Mouse (Mus musculus): ENCODE results near the gene Cdt1. TPM values are rescaled to one million over a fixed set of nuclear protein-coding genes. Genes with fewer than 3 reads are reported as not detected.
"Not testable (repeated sequence)": the region's sequence is repeated elsewhere in the genome, so short reads cannot be mapped to it uniquely, and the experiment has no call there.

The Cdt1 gene
- polyA plus RNA-seq, 1 experiment = 11.7 TPM

- DNase-seq = no peak
- TF ChIP-seq POLR2A (IDR thresholded peaks at IDR 0.05; ENCODE audit: borderline replicate concordance, extremely low read depth, low read depth, low read length) (no peak), CTCF (IDR thresholded peaks at IDR 0.05; ENCODE audit: insufficient read depth, low read length) (no peak)
- H3K4me1 ChIP-seq (ENCODE audit: control insufficient read depth, insufficient read depth, low read length) = peaks cover 16% of the 10 kb centered on the region
- WGBS = 89% methylated on average over 17 of the region's 17 CpGs
- H3K4me3 ChIP-seq (replicated peaks; ENCODE audit: extremely low read depth, low read depth, low read length) = no peak overlapping the region
These were observed 4.0 kb downstream of the Cdt1 start for GRCm38 (mm10) chr8:122571750-122572267.

GRCm38 (mm10) chr8:122572751-122573150 is 4.9 kb downstream of the Cdt1 start:
- 87% methylated on average over 3 of the region's 3 CpGs for WGBS
- H3K4me3 ChIP-seq (replicated peaks; ENCODE audit: extremely low read depth, low read depth, low read length) = no peak overlapping the region
- H3K4me1 ChIP-seq (ENCODE audit: control insufficient read depth, insufficient read depth, low read length) = peaks cover 12% of the 10 kb centered on the region
- no peak for TF ChIP-seq CTCF (IDR thresholded peaks at IDR 0.05; ENCODE audit: insufficient read depth, low read length)
- TF ChIP-seq POLR2A (IDR thresholded peaks at IDR 0.05; ENCODE audit: borderline replicate concordance, extremely low read depth, low read depth, low read length) = no peak
- no peak for DNase-seq

GRCm38 (mm10) chr8:122573176-122573575 is 5.4 kb downstream of the Cdt1 start:
- H3K4me1 ChIP-seq (ENCODE audit: control insufficient read depth, insufficient read depth, low read length) = peaks cover 12% of the 10 kb centered on the region
- WGBS = 58% methylated on average over 4 of the region's 4 CpGs
- H3K4me3 ChIP-seq (replicated peaks; ENCODE audit: extremely low read depth, low read depth, low read length); DNase-seq: not testable (repeated sequence)

- WGBS = 69% methylated on average over 9 of the region's 9 CpGs
- TF ChIP-seq CTCF (IDR thresholded peaks at IDR 0.05; ENCODE audit: insufficient read depth, low read length) (no peak), POLR2A (IDR thresholded peaks at IDR 0.05; ENCODE audit: borderline replicate concordance, extremely low read depth, low read depth, low read length) (no peak)
- H3K4me1 ChIP-seq (ENCODE audit: control insufficient read depth, insufficient read depth, low read length) = peaks cover 12% of the 10 kb centered on the region
- H3K4me3 ChIP-seq (replicated peaks; ENCODE audit: extremely low read depth, low read depth, low read length) = no peak overlapping the region
- DNase-seq = no peak
These were observed 5.8 kb downstream of the Cdt1 start for GRCm38 (mm10) chr8:122573577-122573976.

GRCm38 (mm10) chr8:122574264-122574663 is 6.4 kb downstream of the Cdt1 start:
- TF ChIP-seq CTCF (IDR thresholded peaks at IDR 0.05; ENCODE audit: insufficient read depth, low read length) (no peak), POLR2A (IDR thresholded peaks at IDR 0.05; ENCODE audit: borderline replicate concordance, extremely low read depth, low read depth, low read length) (no peak)

DNA sequence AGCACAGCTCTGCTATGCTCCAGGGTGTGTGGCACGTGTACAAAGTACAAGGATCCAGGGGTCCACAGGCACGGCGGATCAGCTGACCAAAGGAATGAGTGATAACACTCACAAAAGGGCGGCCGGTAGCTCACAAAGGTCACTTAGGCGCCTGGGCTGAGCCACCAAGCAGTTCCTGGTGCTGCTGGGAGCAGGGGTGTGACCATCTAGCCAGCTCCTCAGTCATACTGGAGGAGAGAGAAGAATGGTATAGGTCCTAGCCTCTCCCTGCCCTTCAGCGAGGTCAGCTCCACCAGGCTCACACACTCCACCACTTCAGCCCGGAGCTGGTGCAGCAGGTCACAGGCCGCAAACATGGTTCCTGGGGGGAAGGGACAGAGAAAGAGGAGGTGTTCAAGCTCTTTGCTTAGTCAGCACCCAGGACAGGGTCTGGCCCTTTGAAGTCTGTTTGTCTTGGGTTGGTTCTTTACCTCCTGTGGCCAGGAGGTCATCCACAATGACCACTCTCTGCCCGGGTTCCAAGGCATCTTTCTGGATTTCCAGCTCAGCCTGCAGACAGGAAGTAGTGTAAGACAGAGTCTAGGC is 6.9 kb downstream of the Cdt1 start:
- no peak for TF ChIP-seq CTCF (IDR thresholded peaks at IDR 0.05; ENCODE audit: insufficient read depth, low read length)
- TF ChIP-seq POLR2A (IDR thresholded peaks at IDR 0.05; ENCODE audit: borderline replicate concordance, extremely low read depth, low read depth, low read length) = no peak
- peaks cover 8% of the 10 kb centered on the region for H3K4me1 ChIP-seq (ENCODE audit: control insufficient read depth, insufficient read depth, low read length)
- DNase-seq = no peak
- H3K4me3 ChIP-seq (replicated peaks; ENCODE audit: extremely low read depth, low read depth, low read length) = no peak overlapping the region
- WGBS = 55% methylated on average over 10 of the region's 10 CpGs

More at GRCm38 (mm10) chr8:122574264-122574663, 6.4 kb downstream of the Cdt1 start:
- DNase-seq = no peak
- WGBS = 54% methylated on average over 3 of the region's 3 CpGs
- peaks cover 8% of the 10 kb centered on the region for H3K4me1 ChIP-seq (ENCODE audit: control insufficient read depth, insufficient read depth, low read length)
- H3K4me3 ChIP-seq (replicated peaks; ENCODE audit: extremely low read depth, low read depth, low read length) = no peak overlapping the region

DNA sequence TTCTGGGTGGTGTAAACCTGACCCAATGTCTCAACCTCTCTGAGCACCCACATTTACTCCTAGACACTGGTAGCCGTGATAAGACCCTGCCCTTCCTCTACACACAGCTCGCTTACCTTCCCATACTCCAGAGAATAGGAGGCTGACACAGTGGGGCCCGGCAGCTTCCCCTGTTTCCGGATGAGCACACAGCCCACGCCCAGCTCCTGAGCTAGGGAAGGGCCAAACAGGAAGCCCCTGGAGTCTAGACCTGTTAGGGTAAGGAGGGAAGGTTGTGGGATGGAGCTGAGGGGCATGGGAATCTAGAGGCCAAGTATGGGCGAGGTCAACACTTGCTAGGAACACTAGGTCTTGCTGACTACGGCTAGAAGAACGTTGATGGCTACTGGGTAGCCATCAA is 7.5 kb downstream of the Cdt1 start:
- Histone ChIP-seq H3K4me1 (ENCODE audit: control insufficient read depth, insufficient read depth, low read length) (peaks cover 8% of the 10 kb centered on the region), H3K4me3 (replicated peaks; ENCODE audit: extremely low read depth, low read depth, low read length) (no peak overlapping the region)
- WGBS = 45% methylated on average over 8 of the region's 8 CpGs
- TF ChIP-seq POLR2A (IDR thresholded peaks at IDR 0.05; ENCODE audit: borderline replicate concordance, extremely low read depth, low read depth, low read length) = no peak
- TF ChIP-seq CTCF (IDR thresholded peaks at IDR 0.05; ENCODE audit: insufficient read depth, low read length) = no peak
- no peak for DNase-seq

- peak overlapping the region; percentile 77 for H3K4me3 ChIP-seq (replicated peaks; ENCODE audit: extremely low read depth, low read depth, low read length)
- TF ChIP-seq CTCF (IDR thresholded peaks at IDR 0.05; ENCODE audit: insufficient read depth, low read length) (no peak), POLR2A (IDR thresholded peaks at IDR 0.05; ENCODE audit: borderline replicate concordance, extremely low read depth, low read depth, low read length) (no peak)
- H3K4me1 ChIP-seq (ENCODE audit: control insufficient read depth, insufficient read depth, low read length) = peaks cover 8% of the 10 kb centered on the region
- 17% methylated on average over 21 of the region's 21 CpGs for WGBS
- DNase-seq = no peak
These were observed 8.2 kb downstream of the Cdt1 start for GRCm38 (mm10) chr8:122575735-122576647.

DNA sequence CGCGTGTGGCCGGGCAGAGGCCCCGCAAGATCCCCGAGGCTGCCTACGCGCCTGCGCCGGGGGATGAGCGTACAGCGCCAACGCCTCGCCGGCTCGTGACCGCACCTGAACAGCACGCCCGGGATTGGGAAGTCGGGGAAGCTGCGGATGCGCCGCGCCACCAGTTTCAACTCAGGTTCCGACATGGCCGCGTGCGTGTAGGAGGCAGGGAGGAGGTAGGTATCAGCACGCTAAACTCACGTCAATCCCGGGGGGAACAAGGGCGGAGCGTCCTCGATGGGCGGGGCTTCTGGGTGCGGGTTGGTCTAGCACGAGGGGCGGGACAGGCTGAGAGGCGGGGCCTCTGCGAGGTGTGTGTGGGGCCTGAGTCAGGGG is 8.8 kb downstream of the Cdt1 start, which contains the start of gene Aprt:
Gene Aprt, minus strand, starts transcription at position 262 of the 375 bp plus-strand sequence.
- WGBS = under 1% methylated on average over 39 of the region's 39 CpGs
- Histone ChIP-seq H3K4me1 (ENCODE audit: control insufficient read depth, insufficient read depth, low read length) (peaks cover 8% of the 10 kb centered on the region), H3K4me3 (replicated peaks; ENCODE audit: extremely low read depth, low read depth, low read length) (peak within 1 kb of the TSS; percentile 77)
- peak; percentile 97 for DNase-seq
- no peak for TF ChIP-seq CTCF (IDR thresholded peaks at IDR 0.05; ENCODE audit: insufficient read depth, low read length)
- TF ChIP-seq POLR2A (IDR thresholded peaks at IDR 0.05; ENCODE audit: borderline replicate concordance, extremely low read depth, low read depth, low read length) = peak; percentile 83; the same call in 1 of the 2 replicates

Data from lung, adult 2 months (tissue).